Mouse (Mus musculus) liver, embryonic 11.5 days (tissue): ENCODE results near the gene Tmem259. TPM values are rescaled to one million over a fixed set of nuclear protein-coding genes. Genes with fewer than 3 reads are reported as not detected.
A peak's percentile ranks its signal among the peaks of the same experiment; 100 is the strongest.

Experiments used
- ATAC-seq: fragments of 200-750 bp; cut with Nextera tagmentation; replicated peaks from 2 replicates; pipeline ENCODE4 v1.8.0; 2017; ENCODE audit warnings: moderate number of reproducible peaks, mild to moderate bottlenecking, moderate TSS enrichment, moderate library complexity; ENCODE audit not compliant: low FRiP score
- DNase-seq: peaks from one replicate; pipeline ENCODE4 v3.0.0-alpha.2; 2017; ENCODE audit warnings: low spot score
- H3K27ac ChIP-seq: fragments of 300-500 bp; sonication (generic); 2 replicates; pipeline ENCODE4 v1.5.1; 2014; ENCODE audit warnings: mild to moderate bottlenecking, low read depth, low read length, control low read depth
- H3K27me3 ChIP-seq: fragments of 300-500 bp; sonication (generic); replicated peaks from 2 replicates; pipeline ENCODE4 v1.6.1; 2014; ENCODE audit warnings: low read length, mixed read lengths; ENCODE audit not compliant: control insufficient read depth, insufficient read depth
- H3K36me3 ChIP-seq: fragments of 300-500 bp; sonication (generic); 2 replicates; pipeline ENCODE4 v1.6.1; 2014; ENCODE audit warnings: mild to moderate bottlenecking, low read length, moderate library complexity, mixed read lengths; ENCODE audit not compliant: control insufficient read depth, insufficient read depth
- H3K4me1 ChIP-seq: fragments of 300-500 bp; sonication (generic); replicated peaks from 2 replicates; pipeline ENCODE4 v1.6.1; 2014; ENCODE audit warnings: low read length, mixed read lengths; ENCODE audit not compliant: control insufficient read depth, insufficient read depth
- H3K4me2 ChIP-seq: fragments of 300-500 bp; sonication (generic); 2 replicates; pipeline ENCODE4 v1.6.1; 2014; ENCODE audit warnings: mild to moderate bottlenecking, control low read depth, moderate library complexity
- H3K4me3 ChIP-seq: fragments of 300-500 bp; sonication (generic); 2 replicates; pipeline ENCODE4 v1.5.1; 2014; ENCODE audit warnings: low read depth, low read length, control low read depth
- H3K9ac ChIP-seq: fragments of 300-500 bp; sonication (generic); 2 replicates; pipeline ENCODE4 v1.6.1; 2014; ENCODE audit warnings: low read depth, low read length, control low read depth
- H3K9me3 ChIP-seq: fragments of 300-500 bp; sonication (generic); 2 replicates; pipeline ENCODE4 v1.6.1; 2016; ENCODE audit warnings: low read length, inconsistent platforms, mixed read lengths; ENCODE audit not compliant: control insufficient read depth
- WGBS: fragments of 180-500 bp; shearing (Covaris S2); extraction: QIAGEN DNeasy Blood & Tissue Kit; methylation state at CpG from one replicate; pipeline ENCODE4 v1.1.7; 2014; 5-methylcytosine and 5-hydroxymethylcytosine counted together
- polyA plus RNA-seq: library from polyadenylated mRNA; unstranded; fragments of >200 nt; fragmentation: Nextera tagmentation; extraction: Ambion mirVana; gene quantifications from 2 replicates; pipeline ENCODE4 v1.2.1, GENCODE M21; 2014

Tmem259 gene
- polyA plus RNA-seq, 1 experiment from 2014 or later, result 20.2 TPM

DNA sequence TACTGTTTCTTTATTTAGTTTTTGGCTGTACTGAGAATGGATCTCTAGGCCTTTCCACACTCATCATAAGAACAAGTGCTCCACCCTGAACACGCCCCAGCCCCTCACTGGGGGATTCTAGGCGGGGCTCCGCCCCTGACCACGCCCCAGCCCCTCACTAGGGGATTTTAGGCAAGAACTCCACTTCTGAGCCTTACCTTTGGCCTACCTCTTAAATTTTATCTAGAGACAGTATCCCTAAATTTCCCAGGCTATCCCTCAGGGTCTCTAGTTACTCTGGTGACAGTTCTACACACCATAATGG lies 40.9 kb upstream of the Tmem259 start:
- Histone ChIP-seq H3K36me3 (peaks cover 25% of the 10 kb centered on the region; the same call in 1 of the 2 replicates), H3K27me3 (no peaks in the 10 kb centered on the region), H3K4me1 (peaks cover 29% of the 10 kb centered on the region), H3K9ac (no peak overlapping the region; the same call in 1 of the 2 replicates), H3K27ac (0 out of 2 replicates have a peak overlapping the region, but pooled peaks have one; percentile 41), H3K4me2 (no peak overlapping the region), H3K9me3 (no peaks in the 10 kb centered on the region), H3K4me3 (no peak overlapping the region)
- no peak for ATAC-seq
- DNase-seq, result no peak
- 50% methylated on average over 4 of the region's 4 CpGs for WGBS

GRCm38 (mm10) chr10:80024229-80025043 lies 40.3 kb upstream of the Tmem259 start:
- Histone ChIP-seq H3K4me3 (peak overlapping the region; percentile 6; the same call in 1 of the 2 replicates), H3K4me2 (no peak overlapping the region), H3K4me1 (peaks cover 35% of the 10 kb centered on the region), H3K27me3 (no peaks in the 10 kb centered on the region), H3K9ac (no peak overlapping the region; the same call in 1 of the 2 replicates), H3K36me3 (peaks cover 25% of the 10 kb centered on the region; the same call in 1 of the 2 replicates), H3K9me3 (no peaks in the 10 kb centered on the region), H3K27ac (0 out of 2 replicates have a peak overlapping the region, but pooled peaks have one; percentile 41)
- WGBS, result 74% methylated on average over 15 of the region's 15 CpGs
- no peak for DNase-seq
- ATAC-seq, result no peak

DNA sequence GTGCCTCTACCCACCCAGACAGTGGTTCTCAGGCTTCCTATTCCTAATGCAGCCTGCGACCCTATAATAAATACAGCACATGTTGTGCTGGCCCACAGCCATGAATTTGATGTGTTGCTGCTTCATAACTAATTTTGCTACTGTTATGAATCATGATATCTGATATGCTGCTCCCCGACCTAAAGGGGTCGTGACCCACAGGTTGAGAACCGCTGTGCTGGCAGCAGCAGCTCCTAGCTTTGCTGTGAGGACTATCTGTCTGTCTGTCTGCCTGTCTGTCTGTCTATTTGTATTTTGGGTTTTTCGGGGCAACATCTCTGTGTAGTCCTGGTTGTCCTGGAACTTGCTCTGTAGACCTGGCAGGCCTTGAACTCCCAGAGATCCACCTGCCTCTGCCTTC lies 39.6 kb upstream of the Tmem259 start:
- DNase-seq (no peak), ATAC-seq (no peak)
- Histone ChIP-seq H3K4me1 (peaks cover 42% of the 10 kb centered on the region), H3K36me3 (peaks cover 22% of the 10 kb centered on the region; the same call in 1 of the 2 replicates), H3K9ac (no peak overlapping the region), H3K27me3 (no peaks in the 10 kb centered on the region), H3K4me2 (no peak overlapping the region), H3K4me3 (no peak overlapping the region; the same call in 1 of the 2 replicates), H3K27ac (no peak overlapping the region), H3K9me3 (no peaks in the 10 kb centered on the region)
- WGBS, result 87% methylated on average over 5 of the region's 5 CpGs

GRCm38 (mm10) chr10:80022806-80023205 lies 38.7 kb upstream of the Tmem259 start:
- DNase-seq (no peak), ATAC-seq (no peak)
- H3K4me3 ChIP-seq, result no peak overlapping the region
- H3K27me3 ChIP-seq, result no peaks in the 10 kb centered on the region
- peaks cover 19% of the 10 kb centered on the region; the same call in 1 of the 2 replicates for H3K36me3 ChIP-seq
- peaks cover 38% of the 10 kb centered on the region for H3K4me1 ChIP-seq
- WGBS, result 91% methylated on average over 8 of the region's 8 CpGs
- no peak overlapping the region for H3K9ac ChIP-seq
- no peak overlapping the region for H3K4me2 ChIP-seq
- H3K9me3 ChIP-seq, result no peaks in the 10 kb centered on the region
- H3K27ac ChIP-seq, result no peak overlapping the region

DNA sequence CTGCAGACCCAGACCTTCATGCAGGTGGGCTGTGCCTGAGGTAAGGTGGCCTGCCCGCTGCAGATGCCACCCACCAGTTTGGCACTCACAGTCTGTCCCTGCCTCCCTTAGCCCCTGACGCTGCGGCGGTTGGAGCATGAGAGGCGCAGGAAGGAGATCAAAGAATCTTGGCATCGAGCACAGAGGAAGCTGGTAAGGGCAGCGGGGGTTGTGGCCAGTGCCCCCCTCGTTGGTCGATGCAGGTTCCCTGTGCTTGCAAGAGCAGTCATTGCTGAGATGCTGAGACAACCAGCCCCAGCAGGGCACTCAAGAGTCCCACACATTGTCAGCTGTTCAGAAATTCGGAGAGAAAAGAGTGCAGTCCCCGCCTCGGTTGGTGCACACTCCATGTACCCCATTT lies 38.0 kb upstream of the Tmem259 start:
- H3K9me3 ChIP-seq, result no peaks in the 10 kb centered on the region
- no peak overlapping the region for H3K4me3 ChIP-seq
- no peak overlapping the region for H3K4me2 ChIP-seq
- H3K27me3 ChIP-seq, result no peaks in the 10 kb centered on the region
- H3K4me1 ChIP-seq, result peaks cover 39% of the 10 kb centered on the region
- no peak overlapping the region; the same call in 1 of the 2 replicates for H3K27ac ChIP-seq
- no peak for DNase-seq
- no peak overlapping the region for H3K9ac ChIP-seq
- WGBS, result 90% methylated on average over 12 of the region's 12 CpGs
- ATAC-seq, result no peak
- peaks cover 14% of the 10 kb centered on the region; the same call in 1 of the 2 replicates for H3K36me3 ChIP-seq

- H3K27ac ChIP-seq, result no peak overlapping the region
- H3K4me3 ChIP-seq, result no peak overlapping the region
- H3K4me2 ChIP-seq, result no peak overlapping the region
- peaks cover 43% of the 10 kb centered on the region for H3K4me1 ChIP-seq
- H3K27me3 ChIP-seq, result no peaks in the 10 kb centered on the region
- ATAC-seq (no peak), DNase-seq (no peak)
- WGBS, result 89% methylated on average over 13 of the region's 13 CpGs
- no peaks in the 10 kb centered on the region for H3K9me3 ChIP-seq
- H3K36me3 ChIP-seq, result peaks cover 13% of the 10 kb centered on the region; the same call in 1 of the 2 replicates
- H3K9ac ChIP-seq, result no peak overlapping the region
These were observed 37.2 kb upstream of the Tmem259 start for GRCm38 (mm10) chr10:80021320-80021641.

DNA sequence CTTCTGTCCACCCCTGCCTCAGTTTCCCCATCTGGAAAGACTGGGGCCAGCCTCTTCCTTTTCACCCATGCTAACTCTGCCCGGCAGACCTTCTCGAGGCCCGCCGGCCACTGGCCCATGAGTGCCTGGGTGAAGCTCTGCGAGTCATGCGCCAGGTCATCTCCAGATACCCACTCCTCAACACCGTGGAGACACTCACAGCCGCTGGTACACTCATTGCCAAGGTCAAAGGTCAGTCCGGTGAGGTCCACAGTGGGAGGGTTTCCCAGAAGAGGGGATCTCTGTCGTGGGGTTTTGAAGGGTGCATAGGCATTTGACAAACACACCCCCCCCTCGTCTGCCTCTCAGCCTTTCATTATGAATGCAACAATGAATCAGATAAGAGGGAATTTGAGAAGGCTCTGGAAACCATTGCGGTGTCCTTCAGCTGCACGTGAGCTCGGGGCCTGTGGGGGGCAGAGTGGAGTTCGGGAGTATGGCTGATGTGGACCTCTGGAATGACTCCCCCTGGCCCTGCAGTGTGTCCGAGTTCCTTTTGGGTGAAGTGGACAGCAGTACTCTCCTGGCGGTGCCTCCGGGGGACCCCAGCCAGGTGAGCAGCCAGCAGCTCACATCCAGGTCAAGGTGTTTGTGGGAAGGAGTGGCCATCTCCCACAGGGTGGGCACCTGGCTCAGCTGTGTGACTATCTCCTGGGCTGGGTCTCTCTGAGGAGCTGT lies 36.6 kb upstream of the Tmem259 start:
- WGBS, result 85% methylated on average over 18 of the region's 18 CpGs
- Histone ChIP-seq H3K4me3 (peak overlapping the region; percentile 37; the same call in 1 of the 2 replicates), H3K4me1 (peaks cover 47% of the 10 kb centered on the region), H3K9me3 (no peaks in the 10 kb centered on the region), H3K27me3 (no peaks in the 10 kb centered on the region), H3K27ac (no peak overlapping the region), H3K9ac (no peak overlapping the region), H3K36me3 (peaks cover 9% of the 10 kb centered on the region; the same call in 1 of the 2 replicates), H3K4me2 (peak overlapping the region; percentile 67)
- no peak for ATAC-seq
- no peak for DNase-seq

GRCm38 (mm10) chr10:80020191-80020590 lies 36.1 kb upstream of the Tmem259 start:
- Histone ChIP-seq H3K27me3 (0 out of 2 replicates have a peak, but pooled peaks cover 3% of the 10 kb centered on the region), H3K9me3 (no peaks in the 10 kb centered on the region), H3K36me3 (peaks cover 9% of the 10 kb centered on the region; the same call in 1 of the 2 replicates), H3K4me1 (peaks cover 47% of the 10 kb centered on the region), H3K4me2 (peak overlapping the region; percentile 67), H3K9ac (peak overlapping the region; percentile 61), H3K4me3 (peak overlapping the region; percentile 37), H3K27ac (peak overlapping the region; percentile 65; the same call in 1 of the 2 replicates)
- ATAC-seq (no peak), DNase-seq (no peak)
- WGBS, result 60% methylated on average over 11 of the region's 11 CpGs
